Mouse (Mus musculus) right cerebral cortex, postnatal 10 days (tissue): ENCODE measurements around the gene Gm4847.

ENCODE experiments used
- DNase-seq, 2 experiments: peaks; one replicate each; pipeline ENCODE4 v3.0.0; 2021; ENCODE audit warnings: low spot score in 2 of 2

The Gm4847 gene

DNA sequence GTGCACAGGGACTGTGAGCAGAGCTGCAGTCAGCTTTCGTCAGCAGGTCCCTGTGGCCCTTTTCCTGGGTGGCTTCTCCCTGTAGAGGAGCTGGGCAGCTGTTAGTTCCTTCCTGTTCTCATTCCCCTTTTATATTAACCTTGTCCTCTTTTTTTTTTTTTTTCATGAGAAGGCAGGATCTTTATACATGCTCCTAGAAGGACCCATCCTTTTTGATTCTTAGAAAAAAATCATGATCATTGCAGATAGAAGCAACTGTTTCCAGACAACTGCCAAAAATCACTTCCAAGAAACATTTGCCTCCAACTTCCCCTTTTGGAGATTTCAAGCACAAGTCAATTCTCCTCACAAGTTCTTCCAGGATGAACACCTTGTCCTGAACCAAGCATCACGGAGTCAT lies at the start of gene Gm4847:
Gene Gm4847 (minus strand): TSS at position 101 of the 400 bp plus-strand sequence.
- no peak for DNase-seq

GRCm38 (mm10) chr1:166681745-166682144 lies 34.3 kb upstream of the Gm4847 start, which contains the start of gene Fmo9:
Gene Fmo9, minus strand, starts transcription at chr1:166681845.
- DNase-seq = no peak

- DNase-seq = no peak
These were observed 21.8 kb upstream of the Gm4847 start for GRCm38 (mm10) chr1:166669264-166669663.

- no peak for DNase-seq
These were observed 13.3 kb upstream of the Gm4847 start for GRCm38 (mm10) chr1:166660800-166661199.
